Mouse (Mus musculus) CD4-positive, CD25-positive, alpha-beta regulatory T cell, adult 4 months (primary cell): ENCODE measurements at regions not wholly inside any gene's neighbourhood (a gene's known extent, or its start where the extent isn't known, plus 50 kb on each side); places are given as distances from the start of the nearest gene placed in this dataset.
A peak's percentile ranks its signal among the peaks of the same experiment; 100 is the strongest.
"Not testable (repeated sequence)": the region's sequence is repeated elsewhere in the genome, so short reads cannot be mapped to it uniquely, and the experiment has no call there.

Experiments
- ATAC-seq: one replicate; pipeline ENCODE4 v1.8.0; 2017

DNA sequence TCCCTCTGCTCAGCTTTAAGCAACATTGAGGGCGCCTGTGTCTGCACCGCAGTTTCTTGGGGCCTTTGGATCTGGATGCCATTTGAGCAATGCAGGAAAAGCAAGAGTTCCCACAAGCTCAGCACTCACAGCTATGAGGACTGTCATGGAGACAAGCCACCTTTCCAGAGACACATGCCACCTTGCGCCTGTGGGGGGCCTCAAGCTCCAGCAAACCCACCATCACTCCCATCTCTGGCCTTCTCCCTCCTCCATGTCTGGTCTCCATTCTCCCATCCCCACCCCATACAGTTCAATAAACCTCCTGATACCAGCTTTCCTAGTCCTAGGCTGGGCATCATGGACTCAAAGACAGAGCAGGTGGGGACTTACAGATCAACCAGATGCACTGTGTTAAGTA, 97.8 kb downstream of the Wdr11 start:
- ATAC-seq = no peak

DNA sequence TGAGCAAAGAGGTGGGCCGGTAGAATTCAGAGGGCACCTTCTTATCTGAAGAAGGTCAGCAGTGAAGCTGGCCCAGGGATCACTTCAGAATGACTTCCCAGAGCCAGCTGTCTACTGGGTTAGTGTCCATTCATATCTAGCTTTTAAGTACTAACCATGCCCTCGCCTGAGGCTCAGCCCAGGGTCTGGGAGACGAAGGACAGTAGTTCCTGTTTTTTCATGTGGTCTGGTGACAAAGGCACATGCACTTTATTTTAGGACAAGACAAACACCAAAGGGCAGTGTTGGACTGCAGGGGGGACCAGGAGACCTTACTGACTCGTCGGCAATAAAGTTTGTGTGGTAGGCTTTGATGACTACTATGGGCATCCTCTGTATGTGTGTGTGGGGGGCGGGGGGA, 99.2 kb downstream of the Wdr11 start:
- no peak for ATAC-seq

DNA sequence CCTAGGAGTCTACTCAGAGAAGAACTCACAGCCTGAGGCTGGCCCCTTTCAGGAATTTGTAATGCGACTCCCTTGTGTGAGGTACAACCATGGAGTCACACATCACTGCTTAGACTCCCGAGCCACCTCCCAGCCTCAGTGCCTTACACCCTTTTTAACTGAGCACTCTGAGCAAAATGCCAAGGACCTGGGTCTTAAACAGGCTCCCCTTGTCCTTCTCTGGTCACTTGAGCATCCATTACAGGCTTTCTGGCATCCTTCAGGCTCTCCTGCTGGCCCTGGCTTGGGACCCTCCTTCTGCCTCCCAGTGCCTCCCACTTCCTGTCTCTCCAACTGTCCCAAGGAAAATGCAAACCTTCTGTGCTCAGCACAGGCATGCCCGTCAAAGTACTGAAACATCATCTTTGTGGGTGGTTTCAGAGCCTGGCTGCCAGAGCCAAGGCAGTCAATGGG, 100.0 kb downstream of the Wdr11 start:
- no peak for ATAC-seq

DNA sequence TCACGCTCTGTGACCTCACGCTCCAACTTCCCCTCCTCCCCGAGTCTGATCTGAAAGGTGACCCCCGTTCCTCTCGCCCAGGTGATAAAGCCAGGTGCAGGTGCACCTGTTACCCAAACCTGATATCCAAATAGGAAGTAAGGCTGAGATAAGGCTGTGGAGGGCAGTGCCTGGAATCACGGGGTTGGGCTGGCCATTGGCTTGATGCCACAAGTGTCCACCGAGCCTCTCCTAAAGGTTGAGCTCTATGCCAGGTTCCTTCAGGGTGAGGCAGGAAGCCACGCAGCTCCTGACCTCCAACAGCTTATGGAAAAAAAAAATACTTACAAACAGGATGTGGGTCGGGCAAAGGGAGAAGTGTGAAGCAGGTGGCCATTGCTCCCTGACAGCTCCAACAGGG, 102.0 kb downstream of the Wdr11 start:
- ATAC-seq = no peak

DNA sequence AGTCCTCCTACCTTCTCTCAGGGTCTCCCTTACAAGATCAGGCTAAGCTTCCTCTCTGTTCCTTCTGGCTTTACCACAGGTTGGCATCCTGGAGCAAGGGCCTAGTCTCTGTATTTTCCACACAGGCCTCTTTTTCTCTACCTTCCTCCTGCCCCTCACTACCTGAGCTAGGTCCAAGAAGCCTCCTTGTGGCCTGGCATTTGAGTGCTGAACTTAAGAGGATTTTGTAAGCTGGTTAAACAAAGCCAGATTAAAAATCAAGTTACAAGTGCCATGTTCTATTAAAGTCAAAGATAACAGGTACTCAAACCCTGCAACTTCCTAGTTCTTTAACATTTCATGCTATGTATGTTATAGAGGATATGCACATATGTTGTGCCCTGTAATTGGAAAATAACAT, 102.5 kb downstream of the Wdr11 start:
- ATAC-seq = no peak

DNA sequence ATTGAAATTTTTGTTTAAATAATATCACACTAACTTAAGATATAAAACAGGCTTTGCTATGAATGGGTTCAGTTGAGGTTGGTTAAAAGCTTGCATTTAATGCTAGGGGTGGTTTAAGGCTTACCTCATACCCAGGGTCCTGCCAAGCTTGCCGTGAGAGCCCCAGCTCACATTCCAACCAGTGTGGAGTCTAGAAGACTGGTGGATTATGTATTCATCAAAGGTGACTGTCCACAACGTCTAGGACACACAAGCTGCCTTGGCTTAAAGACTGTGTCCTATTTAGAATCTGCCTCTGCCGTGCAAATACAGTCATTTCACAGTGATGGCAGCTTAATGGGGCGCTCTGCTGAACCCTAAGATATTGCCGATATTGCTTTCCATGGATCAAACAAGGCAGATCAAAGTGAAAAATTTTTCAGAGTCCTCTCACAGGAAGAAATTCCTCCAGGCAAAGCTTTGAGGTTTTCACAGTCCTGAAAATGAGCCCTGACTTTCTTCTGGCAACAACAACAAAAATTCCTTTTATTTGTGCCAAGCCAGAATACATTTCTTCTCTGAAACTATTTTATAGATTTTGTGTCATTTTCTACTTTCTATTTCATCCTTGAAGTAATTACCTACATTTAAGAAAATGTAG, 108.4 kb downstream of the Wdr11 start:
- no peak for ATAC-seq

DNA sequence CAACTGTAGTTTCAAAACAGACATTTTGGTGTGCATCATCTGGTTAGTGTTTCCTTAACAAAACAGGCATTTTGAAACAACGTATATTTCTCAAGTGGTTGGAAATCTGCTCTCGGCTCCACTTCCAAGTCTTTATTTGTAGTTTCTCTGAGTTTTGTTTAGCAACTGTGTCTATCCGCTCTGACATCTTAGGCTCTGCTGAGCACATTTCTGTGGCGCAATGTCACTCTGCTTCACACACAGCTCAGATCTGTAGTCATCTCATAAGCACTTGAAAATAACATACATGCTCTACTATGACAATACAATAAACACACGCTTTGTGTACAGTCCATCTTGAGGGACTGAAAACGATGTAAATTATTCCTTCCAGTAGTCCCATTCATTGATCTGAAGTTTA, 135.9 kb downstream of the Wdr11 start:
- no peak for ATAC-seq

DNA sequence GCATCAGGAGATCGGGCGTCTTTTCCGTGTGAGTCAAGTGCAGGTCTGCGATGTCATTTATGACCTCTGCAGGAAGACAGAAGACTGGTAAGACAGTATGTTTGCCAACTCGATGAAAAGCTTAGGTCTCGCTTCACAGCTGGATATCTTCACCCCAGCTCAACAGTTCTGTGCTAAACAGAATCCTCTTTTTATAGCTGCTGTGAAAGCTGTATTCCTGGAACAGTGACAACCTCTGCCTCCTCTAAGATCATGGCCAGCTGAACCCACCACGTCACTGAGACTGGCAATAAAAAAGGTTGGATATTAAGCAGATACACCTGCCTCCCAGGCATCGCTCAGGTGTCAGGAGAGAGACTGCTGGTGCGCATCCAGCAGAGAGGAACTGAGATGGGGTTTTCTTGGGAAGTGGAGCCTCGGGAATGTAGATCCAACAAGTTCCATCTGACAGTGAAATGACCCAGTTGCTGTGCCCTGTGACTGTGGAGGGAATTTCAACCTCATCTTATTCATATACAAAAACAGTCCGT, 138.1 kb downstream of the Wdr11 start:
- ATAC-seq = no peak

DNA sequence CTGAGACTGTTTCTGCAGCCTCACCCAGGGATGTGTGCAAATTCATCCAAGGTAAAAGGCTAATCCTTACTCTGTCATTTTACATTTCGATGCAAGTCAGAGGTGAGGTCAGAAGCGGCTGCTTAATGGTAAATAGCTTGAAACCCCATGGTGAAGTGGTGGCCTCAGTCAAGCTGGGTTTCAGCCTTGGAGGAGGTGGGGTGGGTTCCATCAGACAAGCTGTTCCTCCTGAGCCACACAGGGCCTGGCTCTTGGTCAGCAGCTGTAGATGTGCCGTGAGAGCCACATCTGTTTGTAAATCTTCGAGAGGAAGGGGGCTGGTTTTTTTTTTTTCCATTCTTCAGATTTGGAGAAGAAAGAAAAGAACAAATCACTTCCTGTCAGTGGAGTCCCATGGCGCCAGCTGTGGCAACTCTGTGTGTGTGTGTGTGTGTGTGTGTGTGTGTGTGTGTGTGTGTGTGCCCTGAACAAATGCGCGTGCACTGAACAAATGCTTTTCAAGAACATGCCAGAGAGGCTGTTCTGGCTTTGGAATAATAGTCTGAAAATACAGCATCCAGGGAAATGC, 139.2 kb downstream of the Wdr11 start:
- ATAC-seq = no peak

DNA sequence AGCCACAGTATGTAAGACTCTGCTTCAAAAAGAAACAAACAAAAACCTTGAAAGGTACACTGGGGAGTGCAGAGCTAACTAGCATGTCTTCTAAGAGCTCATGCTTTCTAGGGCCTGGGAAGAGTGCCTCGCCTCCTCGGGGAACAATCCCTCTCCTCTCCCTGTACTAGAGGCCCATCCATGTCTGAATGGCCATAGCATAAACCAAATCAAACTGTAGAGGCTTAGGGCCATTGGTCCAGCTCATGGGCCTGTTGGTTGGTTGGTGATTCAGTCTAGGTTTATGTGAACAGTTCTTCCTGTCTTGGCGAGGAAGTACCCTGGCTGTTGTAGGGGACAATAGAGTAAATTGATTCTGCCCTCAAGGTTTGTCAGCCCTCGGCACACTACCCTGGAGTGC, 151.0 kb downstream of the Wdr11 start:
- no peak for ATAC-seq

DNA sequence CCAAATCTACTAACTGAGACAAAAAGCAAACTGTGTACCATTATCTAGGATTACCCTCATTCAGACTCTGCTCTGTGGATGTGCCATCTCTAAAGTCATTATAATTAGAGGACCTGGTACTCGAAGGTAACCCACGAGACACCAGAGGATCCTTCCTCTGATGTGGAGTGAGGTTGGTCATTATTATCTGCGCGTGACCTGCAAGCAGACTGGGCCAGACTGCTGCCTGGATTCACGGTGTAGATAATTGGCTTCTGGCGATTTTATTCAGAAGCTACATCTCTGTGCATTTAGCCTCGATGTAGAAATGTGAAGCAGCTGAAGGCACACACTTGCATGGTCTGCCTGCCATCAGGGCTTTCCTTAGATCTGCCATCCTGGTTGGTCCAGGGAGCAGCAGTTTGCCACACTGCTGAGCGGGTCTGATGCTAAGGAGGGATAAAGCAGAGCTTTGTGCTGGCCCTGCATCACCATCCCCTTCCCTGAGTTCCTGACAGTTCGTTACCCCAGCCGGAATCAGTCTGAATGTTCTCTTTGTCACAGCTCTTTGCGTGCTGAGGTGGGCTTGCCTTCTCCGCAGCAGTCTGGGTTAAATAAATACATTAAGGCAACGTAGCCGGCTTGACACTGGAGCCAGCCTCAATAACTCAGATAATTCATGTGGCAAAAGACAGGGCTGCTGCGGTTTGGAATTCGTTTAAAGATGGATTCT, 152.4 kb downstream of the Wdr11 start:
- ATAC-seq = no peak

DNA sequence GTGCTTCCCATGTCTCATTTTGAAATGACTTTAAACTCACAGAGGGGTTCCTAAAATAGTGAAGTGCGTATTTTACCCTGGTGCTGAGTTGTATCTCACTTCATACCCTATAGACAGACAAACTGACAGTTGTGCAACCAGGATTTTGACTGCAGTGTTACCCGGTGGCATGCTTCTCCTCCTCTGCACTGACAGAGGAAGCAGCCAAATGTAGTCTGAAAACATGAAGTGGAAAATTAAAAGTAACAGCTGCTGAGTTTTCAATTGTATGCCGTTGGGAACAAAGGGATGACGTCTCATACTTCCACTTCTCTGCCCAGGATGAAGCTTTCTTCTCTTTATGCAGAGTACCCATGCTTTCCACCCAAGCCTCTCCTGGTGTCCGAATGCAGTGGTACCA, 155.0 kb downstream of the Wdr11 start:
- ATAC-seq = no peak

DNA sequence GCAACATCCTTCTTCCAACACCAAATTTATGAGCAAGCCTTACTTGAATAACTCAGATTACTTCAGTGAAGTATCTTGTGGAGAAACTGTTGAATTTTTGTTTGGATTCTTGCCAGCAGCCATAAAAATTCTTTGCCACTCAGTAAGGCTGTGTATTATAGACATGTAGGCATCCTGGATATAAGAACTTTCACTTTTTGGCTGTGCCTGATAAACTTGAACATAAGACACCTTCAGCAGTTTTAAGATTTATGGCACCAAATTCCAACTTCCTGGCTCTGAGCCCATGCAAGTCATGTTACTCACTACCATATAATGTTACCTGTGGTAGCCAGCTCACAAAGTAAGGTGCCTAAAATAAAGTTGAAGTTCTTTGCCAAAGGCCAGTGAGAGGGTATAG, 159.3 kb downstream of the Wdr11 start:
- ATAC-seq = no peak

DNA sequence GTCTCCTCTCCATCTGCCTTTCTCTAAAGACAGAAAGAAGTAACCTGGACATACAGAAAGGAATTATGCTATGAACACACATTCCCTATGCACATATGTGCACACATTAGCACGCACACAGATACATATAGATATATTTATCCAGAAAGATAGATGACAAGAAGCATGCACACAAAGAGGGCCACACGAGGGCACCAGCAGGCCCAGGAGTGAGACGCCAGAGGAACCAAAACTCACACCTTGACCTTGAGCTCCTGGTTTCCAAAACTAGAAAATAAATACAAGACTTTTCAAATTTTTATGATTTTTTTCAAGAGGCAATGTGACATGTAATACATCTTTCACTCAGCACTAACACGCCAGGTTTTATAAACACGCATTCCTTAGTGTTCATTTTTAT, 163.1 kb downstream of the Wdr11 start:
- no peak for ATAC-seq

DNA sequence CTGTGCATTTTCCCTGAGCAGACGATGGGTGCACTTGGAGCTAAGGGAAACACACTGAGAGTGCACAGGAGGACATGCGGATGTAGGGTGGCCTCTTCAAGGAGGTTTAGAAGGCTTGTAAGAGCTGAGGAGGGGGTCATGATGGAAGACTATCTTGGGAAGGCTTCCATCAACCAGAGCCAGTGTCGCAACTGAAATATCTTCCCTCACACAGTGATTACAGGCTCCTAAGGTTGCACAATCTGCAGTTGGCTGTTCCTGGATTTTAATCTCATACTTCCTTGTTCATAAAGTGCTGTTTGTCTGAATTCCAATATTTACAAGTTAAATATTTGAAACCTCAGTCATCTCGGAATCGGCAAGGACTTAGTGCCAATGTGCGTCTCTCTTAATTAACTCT, 164.5 kb downstream of the Wdr11 start:
- ATAC-seq = no peak

DNA sequence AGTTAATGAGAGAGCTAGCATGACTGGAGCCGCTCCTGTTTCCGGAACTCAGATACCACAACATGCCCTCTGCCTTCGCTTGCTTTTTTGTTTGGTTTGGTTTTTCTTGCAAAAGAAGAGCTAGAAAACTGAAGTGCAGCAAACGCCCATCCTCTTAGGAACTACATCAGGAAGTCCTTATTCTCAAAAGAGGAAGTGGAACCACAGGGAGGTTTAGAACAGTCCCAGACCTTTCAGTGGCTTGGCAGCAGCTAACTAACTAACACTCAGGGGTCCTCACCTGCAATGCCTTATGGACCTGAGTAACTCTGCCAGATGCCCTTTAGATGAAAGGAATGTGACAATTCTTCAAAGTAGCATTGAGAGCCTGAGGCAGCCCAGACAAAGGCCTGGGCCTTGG, 168.2 kb downstream of the Wdr11 start:
- ATAC-seq = no peak

DNA sequence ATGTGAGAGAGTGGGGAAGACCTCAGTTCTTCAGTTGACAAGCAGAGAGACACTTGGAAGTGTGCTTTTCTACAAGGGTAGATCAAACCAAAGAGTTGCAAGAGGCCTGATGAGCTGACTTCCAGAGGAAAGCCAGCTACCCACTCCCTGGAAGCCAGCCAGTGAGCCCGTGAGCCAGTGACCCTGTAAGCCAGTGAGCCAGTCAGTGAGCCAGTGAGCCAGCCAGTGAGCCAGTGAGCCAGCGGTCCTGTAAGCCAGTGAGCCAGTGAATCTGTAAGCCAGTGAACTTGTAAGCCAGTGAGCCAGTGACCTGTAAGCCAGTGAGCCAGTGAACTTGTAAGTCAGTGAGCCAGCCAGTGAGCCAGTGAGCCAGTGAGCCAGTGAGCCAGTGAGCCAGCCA, 168.7 kb downstream of the Wdr11 start:
- ATAC-seq = no peak

DNA sequence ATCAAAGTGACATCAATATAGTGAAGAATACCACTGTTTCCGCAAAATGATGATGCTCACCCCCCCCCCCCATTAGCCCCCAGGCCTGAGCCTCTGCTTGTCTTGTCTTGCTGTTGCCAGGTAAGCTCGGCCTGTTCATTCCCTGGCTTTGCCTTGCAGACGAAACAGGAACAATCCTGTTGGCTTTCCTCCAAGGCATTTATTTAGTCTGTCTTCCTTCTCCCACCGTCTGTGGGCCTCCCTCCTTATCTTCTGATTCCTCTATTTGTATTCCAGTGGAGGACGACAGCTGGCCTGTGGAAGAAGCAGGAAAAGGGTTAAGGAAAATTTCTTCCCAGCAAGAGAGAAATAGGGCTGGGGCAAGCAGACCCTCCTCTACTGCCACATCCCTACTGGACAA, 172.1 kb downstream of the Wdr11 start:
- no peak for ATAC-seq

DNA sequence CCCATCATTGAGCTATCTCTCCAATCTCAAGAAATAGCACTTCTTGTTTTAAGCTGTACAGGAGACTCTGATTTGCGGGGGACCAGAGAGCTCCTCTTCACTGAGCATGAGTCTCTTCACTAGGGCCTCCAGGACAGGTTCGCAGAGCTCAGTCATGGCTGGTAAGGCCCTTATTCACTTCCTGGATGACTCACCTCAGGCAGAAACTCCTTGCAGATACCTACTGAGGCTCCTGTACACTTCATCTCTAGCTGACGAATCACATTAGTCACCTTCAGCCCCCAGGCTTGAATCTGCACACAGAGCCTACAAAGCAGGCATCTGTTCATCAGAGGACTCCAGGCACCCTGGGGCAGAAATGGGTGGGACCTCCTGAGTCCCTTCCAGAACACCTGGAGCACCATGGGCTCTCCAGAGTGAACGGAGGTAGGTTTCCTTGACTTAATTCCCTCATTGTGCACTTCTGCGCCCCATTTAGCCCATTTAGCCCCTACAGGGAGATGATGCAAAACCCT, 172.8 kb downstream of the Wdr11 start:
- ATAC-seq = peak; percentile 54

DNA sequence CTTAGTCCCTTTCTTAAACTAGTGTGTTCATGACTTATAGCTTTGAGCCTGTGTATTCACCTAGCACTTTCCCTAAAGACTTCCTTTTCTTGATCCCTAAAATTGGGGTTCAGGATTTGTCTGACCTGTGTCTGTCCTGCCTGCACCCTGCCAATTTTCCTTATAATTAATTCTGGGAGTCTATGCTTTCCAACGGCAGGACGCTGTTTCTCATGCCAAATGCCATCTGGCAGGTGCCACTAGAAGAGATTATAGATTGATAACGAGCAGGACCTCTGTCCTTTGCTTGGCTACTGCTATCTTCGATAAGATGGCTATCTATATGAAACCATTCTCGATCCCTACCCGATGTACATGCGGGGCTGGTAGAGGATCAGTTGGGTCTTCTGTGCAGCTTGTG, 174.0 kb downstream of the Wdr11 start:
- no peak for ATAC-seq

DNA sequence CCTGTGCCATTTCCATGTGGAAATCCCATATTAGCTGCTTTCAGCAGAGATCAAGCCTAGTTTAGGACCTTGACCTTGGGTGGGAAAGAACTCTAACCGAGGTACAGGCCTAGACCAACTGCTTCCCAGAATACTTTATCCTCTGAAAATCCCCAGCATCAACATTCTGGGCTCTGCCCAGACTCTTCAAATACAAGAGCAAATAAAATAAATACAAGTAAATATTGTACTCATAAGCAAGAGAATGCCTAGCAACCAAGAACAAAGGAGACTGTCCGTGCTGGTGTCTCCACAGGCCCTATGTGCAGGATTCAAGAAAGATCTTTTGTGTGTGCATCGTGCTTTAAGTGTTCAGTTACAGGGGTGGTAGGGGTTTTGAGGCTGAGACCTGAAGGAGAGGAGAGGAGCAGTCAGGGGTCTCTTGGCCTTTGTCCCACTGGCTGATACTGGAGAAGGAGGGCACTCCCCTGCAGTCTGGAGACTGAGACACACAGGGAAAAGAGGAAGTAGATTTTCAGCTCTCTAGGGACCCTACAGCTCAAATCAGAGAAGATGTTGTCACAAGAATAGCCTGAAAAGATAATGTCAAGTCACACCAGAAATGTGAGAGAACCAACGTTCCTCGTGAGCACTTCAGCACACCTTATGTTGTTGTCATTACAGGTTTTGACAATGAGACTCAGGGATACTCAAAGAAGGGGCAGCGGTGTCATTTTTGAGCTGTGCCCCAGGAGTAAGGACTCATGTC, 174.6 kb downstream of the Wdr11 start:
- no peak for ATAC-seq

DNA sequence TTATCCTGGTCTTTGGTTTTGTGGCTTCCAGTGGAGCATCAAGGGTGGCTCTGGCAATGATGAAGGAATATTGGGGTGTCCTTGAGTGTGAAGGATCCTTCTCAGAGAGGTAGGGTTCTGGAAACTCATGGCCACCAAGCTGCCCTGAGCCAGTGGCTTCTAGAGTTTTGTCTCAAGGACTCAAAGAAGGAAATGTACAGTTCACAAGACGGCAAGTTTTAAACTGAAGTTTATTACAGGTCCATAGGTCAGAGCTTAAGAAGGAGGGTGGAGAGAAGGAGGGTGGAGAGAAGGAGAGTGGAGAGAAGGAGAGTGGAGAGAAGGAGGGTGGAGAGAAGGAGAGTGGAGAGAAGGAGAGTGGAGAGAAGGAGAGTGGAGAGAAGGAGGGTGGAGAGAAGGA, 178.0 kb downstream of the Wdr11 start:
- ATAC-seq = not testable (repeated sequence)

DNA sequence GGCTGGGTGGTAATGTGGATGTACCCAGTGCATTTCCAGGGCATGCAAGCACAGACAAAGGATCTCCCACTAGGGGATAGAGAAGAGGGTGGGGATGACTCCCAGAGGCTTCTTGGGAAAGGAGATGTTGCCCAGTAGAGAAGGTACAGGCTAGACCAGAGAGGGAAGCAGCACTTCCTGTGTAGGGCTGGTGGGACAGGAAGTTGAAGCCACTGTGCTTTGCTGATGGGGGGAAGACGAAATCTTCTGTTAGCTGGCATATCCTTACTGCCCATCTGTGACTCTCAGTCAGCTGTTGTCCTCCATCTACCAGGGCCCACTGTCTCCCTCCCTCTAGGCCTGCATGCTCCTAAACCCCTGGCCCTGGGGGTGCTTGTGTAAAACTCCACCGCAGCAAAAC, 180.2 kb downstream of the Wdr11 start:
- peak; percentile 37 for ATAC-seq
